In genomic region chr5:121864330-121864729, GRCm38 (mm10) we compare ENCODE assay signal across 11 mouse cellular contexts. TPM values are rescaled to one million over a fixed set of nuclear protein-coding genes. Genes with fewer than 3 reads are reported as not detected.
DNase-seq lines count a peak whose midpoint lies in the region; ATAC-seq and TF ChIP-seq lines count a peak whose summit lies in the region.
"Had no signal": no experiment of that assay in that cellular context is flagged by ENCODE, and none has a peak within 500 bp of the region (broad histone marks: within the 10 kb centered on the region; RNA-seq: fewer than 3 reads in every experiment).

No protein-coding gene starts in this region.

- H3K4me1 ChIP-seq in heart, embryonic 11.5 days (ENCODE audit: control insufficient read depth, insufficient read depth, low read length), result no peaks in the 10 kb centered on the region; the same call in 1 of the 2 replicates
- peaks cover 8% of the 10 kb centered on the region for H3K4me1 ChIP-seq in midbrain, embryonic 10.5 days
- 0 out of 2 replicates have a peak, but pooled peaks cover 4% of the 10 kb centered on the region for H3K4me1 ChIP-seq in midbrain, embryonic 13.5 days (replicated peaks)
- 0 out of 2 replicates have a peak, but pooled peaks cover 5% of the 10 kb centered on the region for H3K4me1 ChIP-seq in intestine, embryonic 15.5 days (replicated peaks)
- no peaks in the 10 kb centered on the region for H3K4me1 ChIP-seq in stomach, postnatal 0 days (replicated peaks; ENCODE audit: control insufficient read depth, insufficient read depth)

- no peak overlapping the region for H3K4me3 ChIP-seq in heart, embryonic 11.5 days (ENCODE audit: low read depth, low read length)
- peak overlapping the region; percentile 36 for H3K4me3 ChIP-seq in midbrain, embryonic 10.5 days
- no peak overlapping the region for H3K4me3 ChIP-seq in midbrain, embryonic 13.5 days (replicated peaks)
- H3K4me3 ChIP-seq in intestine, embryonic 15.5 days (replicated peaks), result no peak overlapping the region
- H3K4me3 ChIP-seq in stomach, postnatal 0 days (ENCODE audit: low read depth, low read length), result 0 out of 2 replicates have a peak overlapping the region, but pooled peaks have one; percentile 8

- 0 out of 2 replicates have a peak, but pooled peaks cover 4% of the 10 kb centered on the region for H3K27me3 ChIP-seq in heart, embryonic 11.5 days (ENCODE audit: control insufficient read depth, insufficient read depth, low read length)
- H3K27me3 ChIP-seq in midbrain, embryonic 10.5 days (ENCODE audit: low read depth, poor library complexity, severe bottlenecking), result no peaks in the 10 kb centered on the region
- no peaks in the 10 kb centered on the region for H3K27me3 ChIP-seq in midbrain, embryonic 13.5 days
- no peaks in the 10 kb centered on the region for H3K27me3 ChIP-seq in intestine, embryonic 15.5 days (replicated peaks)
- H3K27me3 ChIP-seq in stomach, postnatal 0 days (ENCODE audit: control insufficient read depth, insufficient read depth, low read length), result no peaks in the 10 kb centered on the region

- H3K4me2 ChIP-seq in heart, embryonic 11.5 days, result peak overlapping the region; percentile 59
- no peak overlapping the region for H3K4me2 ChIP-seq in midbrain, embryonic 13.5 days (replicated peaks)
- peak overlapping the region; percentile 46 for H3K4me2 ChIP-seq in intestine, embryonic 15.5 days (replicated peaks)
- H3K4me2 ChIP-seq in stomach, postnatal 0 days (replicated peaks; ENCODE audit: low read depth), result 0 out of 2 replicates have a peak overlapping the region, but pooled peaks have one; percentile 23

- peaks cover 5% of the 10 kb centered on the region; the same call in 1 of the 2 replicates for H3K9me3 ChIP-seq in heart, embryonic 11.5 days (replicated peaks; ENCODE audit: control insufficient read depth, low read length)
- peaks cover 10% of the 10 kb centered on the region for H3K9me3 ChIP-seq in midbrain, embryonic 10.5 days (replicated peaks)
- H3K9me3 ChIP-seq in midbrain, embryonic 13.5 days, result 0 out of 2 replicates have a peak, but pooled peaks cover 6% of the 10 kb centered on the region
- H3K9me3 ChIP-seq in intestine, embryonic 15.5 days, result no peaks in the 10 kb centered on the region; the same call in 1 of the 2 replicates
- no peaks in the 10 kb centered on the region for H3K9me3 ChIP-seq in stomach, postnatal 0 days (ENCODE audit: control insufficient read depth, low read length)

- H3K27ac ChIP-seq in heart, embryonic 11.5 days (ENCODE audit: low read depth, low read length), result no peak overlapping the region
- H3K27ac ChIP-seq in midbrain, embryonic 10.5 days (replicated peaks), result peak overlapping the region; percentile 61; the same call in 1 of the 2 replicates
- no peak overlapping the region for H3K27ac ChIP-seq in midbrain, embryonic 13.5 days
- H3K27ac ChIP-seq in intestine, embryonic 15.5 days, result no peak overlapping the region
- H3K27ac ChIP-seq in stomach, postnatal 0 days (replicated peaks), result no peak overlapping the region

- WGBS in heart, embryonic 11.5 days (ENCODE audit: insufficient replicate concordance), result 7% methylated on average over 10 of the region's 11 CpGs
- WGBS in midbrain, embryonic 10.5 days, result 7% methylated on average over 7 of the region's 11 CpGs
- 14% methylated on average over 8 of the region's 11 CpGs for WGBS in midbrain, embryonic 13.5 days
- 10% methylated on average over 10 of the region's 11 CpGs for WGBS in intestine, embryonic 15.5 days
- 24% methylated on average over 6 of the region's 11 CpGs for WGBS in stomach, postnatal 0 days

- ATAC-seq in heart, embryonic 11.5 days (replicated peaks; ENCODE audit: insufficient number of reproducible peaks, low FRiP score, low TSS enrichment), result no peak
- no peak for ATAC-seq in midbrain, embryonic 13.5 days
- peak; percentile 16; the same call in 1 of the 2 replicates for ATAC-seq in intestine, embryonic 15.5 days
- ATAC-seq in stomach, postnatal 0 days (ENCODE audit: low FRiP score, low TSS enrichment), result peak; percentile 14; the same call in 1 of the 2 replicates
- no peak for ATAC-seq in monocyte, adult 5-6 weeks (replicated peaks; ENCODE audit: insufficient number of reproducible peaks, low FRiP score, low TSS enrichment, poor library complexity, severe bottlenecking)
- ATAC-seq: inflammation-experienced regulatory T-cells, adult 6 months had no signal

- no peak overlapping the region for H3K9ac ChIP-seq in heart, embryonic 11.5 days (ENCODE audit: low read depth, low read length)
- no peak overlapping the region for H3K9ac ChIP-seq in midbrain, embryonic 13.5 days (replicated peaks)
- H3K9ac ChIP-seq in intestine, embryonic 15.5 days, result no peak overlapping the region
- H3K9ac ChIP-seq in stomach, postnatal 0 days (ENCODE audit: low read length), result 0 out of 2 replicates have a peak overlapping the region, but pooled peaks have one; percentile 23

- no peak for TF ChIP-seq EP300 in stomach, postnatal 0 days (optimal IDR thresholded peaks at IDR 0.05)

- no peak for DNase-seq in heart, postnatal 25 days (ENCODE audit: low spot score)
- no peak for DNase-seq in midbrain, embryonic 10.5 days (ENCODE audit: low spot score)
- peak; percentile 68 for DNase-seq in stomach, postnatal 0 days (ENCODE audit: low spot score)
- no peak for DNase-seq in adrenal gland, adult (ENCODE audit: inconsistent age in 2 of 2, low spot score in 1 of 2)
- DNase-seq: cerebellum, postnatal 36 days; lung, postnatal 10 days had no signal

- no peak for TF ChIP-seq CTCF in stomach, postnatal 0 days (IDR thresholded peaks at IDR 0.05; ENCODE audit: low read depth)

- H3K36me3 ChIP-seq in heart, embryonic 11.5 days (ENCODE audit: control insufficient read depth, insufficient read depth, low read length), result 0 out of 2 replicates have a peak, but pooled peaks cover 4% of the 10 kb centered on the region
- H3K36me3 ChIP-seq in midbrain, embryonic 10.5 days, result peaks cover 33% of the 10 kb centered on the region
- peaks cover 62% of the 10 kb centered on the region for H3K36me3 ChIP-seq in midbrain, embryonic 13.5 days
- H3K36me3 ChIP-seq in intestine, embryonic 15.5 days, result peaks cover 6% of the 10 kb centered on the region
- no peaks in the 10 kb centered on the region for H3K36me3 ChIP-seq in stomach, postnatal 0 days (ENCODE audit: control insufficient read depth, insufficient read depth, low read length)

- intact Hi-C loops in heart, postnatal 25 days (cut with DNase I), result no loop called here

RNA-seq across cellular contexts. Expression of gene Pheta1, which starts 15.5 kb away (rescaled TPM):
- polyA plus RNA-seq in heart, embryonic 11.5 days (2014; fragmentation: Nextera tagmentation; extraction: Ambion mirVana), result 10.6 and 11.8 TPM in 2 replicates
- total RNA-seq in heart, postnatal 25 days (2021), result 10 to 100 TPM; 12.2 to 13.2 TPM
- 46.7 and 52.9 TPM in 2 replicates for polyA plus RNA-seq in midbrain, embryonic 10.5 days (2016; fragmentation: Nextera tagmentation; extraction: Ambion mirVana)
- 52.3 and 56.8 TPM in 2 replicates for polyA plus RNA-seq in midbrain, embryonic 13.5 days (2015; fragmentation: Nextera tagmentation; extraction: Ambion mirVana)
- polyA plus RNA-seq in intestine, embryonic 15.5 days (2015; fragmentation: Nextera tagmentation; extraction: Ambion mirVana), result 32.6 and 36.4 TPM in 2 replicates
- polyA plus RNA-seq in stomach, postnatal 0 days (2015; fragmentation: Nextera tagmentation; extraction: Ambion mirVana), result 24.3 and 26.7 TPM in 2 replicates
- 1.6 to 2.0 TPM (median 1.6 TPM) in 3 replicates for total RNA-seq in monocyte, adult 5-6 weeks (2017)

RNA-seq across cellular contexts. Expression of gene Sh2b3, which starts 26.9 kb away (rescaled TPM):
- 16.8 and 17.2 TPM in 2 replicates for polyA plus RNA-seq in heart, embryonic 11.5 days (2014; fragmentation: Nextera tagmentation; extraction: Ambion mirVana)
- 10 to 100 TPM; 20.3 to 27.3 TPM for total RNA-seq in heart, postnatal 25 days (2021)
- polyA plus RNA-seq in midbrain, embryonic 10.5 days (2016; fragmentation: Nextera tagmentation; extraction: Ambion mirVana), result 6.9 and 8.1 TPM in 2 replicates
- polyA plus RNA-seq in midbrain, embryonic 13.5 days (2015; fragmentation: Nextera tagmentation; extraction: Ambion mirVana), result 5.3 and 6.0 TPM in 2 replicates
- 12.3 and 13.1 TPM in 2 replicates for polyA plus RNA-seq in intestine, embryonic 15.5 days (2015; fragmentation: Nextera tagmentation; extraction: Ambion mirVana)
- polyA plus RNA-seq in stomach, postnatal 0 days (2015; fragmentation: Nextera tagmentation; extraction: Ambion mirVana), result 7.9 and 8.6 TPM in 2 replicates
- total RNA-seq in monocyte, adult 5-6 weeks (2017), result 37.3 to 51.6 TPM (median 46.2 TPM) in 3 replicates

Comparison
In these comparisons a context has a peak if more than half of its experiments do, and no peak if none do; other contexts are left out.
1. H3K4me3 ChIP-seq: peak in midbrain, embryonic 10.5 days (single experiment) and stomach, postnatal 0 days (single experiment); none in heart, embryonic 11.5 days (single experiment), midbrain, embryonic 13.5 days (single experiment) and intestine, embryonic 15.5 days (single experiment).
2. ATAC-seq: peak in intestine, embryonic 15.5 days (single experiment) and stomach, postnatal 0 days (single experiment); none in heart, embryonic 11.5 days (single experiment), midbrain, embryonic 13.5 days (single experiment) and monocyte, adult 5-6 weeks (single experiment).